Mouse (Mus musculus) neural tube, embryonic 10.5 days (tissue): ENCODE results near the gene Mycl.

ENCODE experiments used
- DNase-seq: peaks from one replicate; pipeline ENCODE4 v3.0.0-alpha.2; 2017; ENCODE audit warnings: low spot score; ENCODE audit errors: extremely low spot score

The Mycl gene

DNA sequence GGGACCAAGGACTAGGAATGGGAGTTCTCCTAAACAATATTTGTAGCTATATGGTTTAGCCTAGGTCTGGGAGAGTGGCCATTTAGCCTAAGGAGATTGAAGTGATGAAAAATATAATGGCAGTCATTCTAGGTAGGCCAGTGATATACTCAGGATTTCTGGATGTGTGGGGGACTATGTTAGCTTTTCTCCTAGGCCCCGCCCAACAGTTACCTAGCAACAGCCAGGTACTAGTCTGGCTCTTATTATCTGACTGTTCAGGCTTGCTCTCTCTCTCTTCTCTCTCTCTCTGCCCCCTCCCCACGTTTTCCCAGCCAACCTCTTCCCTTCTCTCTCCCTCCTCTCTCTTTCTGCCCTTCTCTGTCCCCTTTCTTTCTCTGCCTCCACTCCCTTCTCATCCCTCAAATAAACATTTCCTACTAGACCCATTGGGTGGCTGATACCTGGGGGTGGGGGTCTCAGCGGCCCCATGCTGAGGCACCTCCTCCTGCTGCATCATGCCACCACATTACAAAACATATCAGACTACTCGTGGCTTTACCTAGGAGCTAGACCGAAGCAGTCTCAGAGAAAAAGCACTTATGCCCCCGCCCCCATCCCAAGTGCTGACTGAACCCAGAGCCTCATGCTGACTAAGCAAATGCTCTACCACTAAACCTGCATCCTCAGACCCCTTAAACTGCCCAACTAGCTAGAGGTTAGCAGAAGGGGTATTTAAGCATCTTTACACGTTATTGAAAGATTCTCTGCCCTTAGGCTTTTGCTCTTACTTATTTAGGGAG is 19.2 kb downstream of the Mycl start:
- DNase-seq, result no peak

- peak; percentile 97 for DNase-seq
Measured at GRCm38 (mm10) chr4:123016451-123016957, 21.1 kb downstream of the Mycl start, which contains the start of gene Trit1. Gene Trit1, plus strand, starts transcription at chr4:123016597.

DNA sequence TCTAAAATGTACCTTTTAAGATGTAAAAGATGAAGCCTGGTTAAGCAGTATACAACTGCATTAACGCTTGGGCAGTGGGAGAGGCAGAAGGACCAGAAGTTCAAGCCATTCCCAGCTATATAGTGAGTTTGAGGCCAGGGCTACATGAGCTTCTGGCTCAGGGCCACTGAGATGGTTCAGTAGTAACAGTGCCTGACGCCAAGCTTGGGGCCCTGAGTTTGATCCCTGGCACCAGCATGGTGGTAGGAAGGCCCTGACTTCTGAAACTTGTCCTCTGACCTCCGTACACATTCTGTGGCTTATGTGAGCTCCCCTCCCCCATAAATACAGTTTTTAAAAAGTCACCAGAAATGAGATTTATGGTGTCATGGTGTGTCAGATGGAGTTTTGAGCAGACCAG is 26.1 kb downstream of the Mycl start:
- no peak for DNase-seq

GRCm38 (mm10) chr4:123022896-123023295 is 27.4 kb downstream of the Mycl start:
- no peak for DNase-seq

- DNase-seq, result no peak
Measured at GRCm38 (mm10) chr4:123025418-123025817, 30.0 kb downstream of the Mycl start.

GRCm38 (mm10) chr4:123026161-123026560 is 30.7 kb downstream of the Mycl start:
- no peak for DNase-seq

DNA sequence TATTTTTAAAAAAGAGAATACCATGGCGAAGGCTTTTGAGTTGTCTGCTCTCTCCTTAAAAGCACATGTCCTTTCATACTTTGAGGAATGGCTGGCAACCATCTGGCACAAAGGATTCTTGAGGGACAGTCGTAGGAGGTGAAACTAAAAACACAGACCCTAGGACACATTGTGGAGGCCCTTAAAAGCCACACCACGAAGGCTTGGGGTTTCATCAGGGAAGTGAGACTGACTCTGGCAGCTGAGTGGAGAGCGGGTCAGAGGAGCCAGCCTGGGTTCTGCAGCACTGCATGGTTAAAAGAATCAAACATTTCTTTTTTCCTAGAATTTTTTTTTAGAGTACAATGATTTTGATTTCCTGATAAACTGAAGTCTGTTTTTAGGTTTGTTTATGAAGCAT is 31.1 kb downstream of the Mycl start:
- no peak for DNase-seq

DNA sequence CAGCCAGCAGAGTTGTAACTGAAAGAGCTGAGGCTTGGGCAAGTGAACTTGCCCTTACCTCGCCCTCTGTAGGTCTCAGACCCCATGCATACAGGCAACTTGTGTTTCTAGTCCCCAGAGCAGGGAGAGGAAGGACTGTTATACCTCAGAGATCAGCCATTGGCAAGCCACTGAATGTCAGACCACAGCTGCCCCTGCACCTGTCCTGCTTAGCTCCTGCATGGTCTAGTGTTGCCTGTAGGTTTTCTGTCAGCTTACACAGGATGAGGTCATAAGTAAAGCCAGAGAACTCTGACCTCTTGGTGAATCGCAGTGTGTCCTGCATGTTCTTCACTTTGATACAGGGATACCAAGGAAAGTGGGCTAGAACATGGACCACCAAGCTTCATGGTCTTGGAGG is 39.4 kb downstream of the Mycl start:
- no peak for DNase-seq

DNA sequence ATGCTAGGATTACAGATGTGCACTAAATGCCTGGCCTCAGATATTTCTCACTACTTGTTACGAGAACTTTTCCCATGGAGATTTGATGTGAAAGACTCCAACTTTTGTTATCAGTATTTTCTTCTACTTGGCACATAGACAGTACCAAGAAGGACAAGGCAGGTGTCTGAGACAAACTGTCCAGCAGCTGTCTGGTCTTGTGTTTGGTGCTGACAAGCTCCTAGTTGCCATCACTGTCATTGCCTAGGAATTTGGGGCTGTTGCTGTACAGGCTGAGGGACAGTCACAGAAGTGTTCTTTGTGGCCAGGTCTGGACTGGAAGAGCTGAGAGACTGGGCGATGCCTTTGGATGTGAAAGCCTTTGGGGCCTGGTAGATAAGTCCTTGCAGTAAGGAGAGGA is 40.2 kb downstream of the Mycl start:
- no peak for DNase-seq

DNA sequence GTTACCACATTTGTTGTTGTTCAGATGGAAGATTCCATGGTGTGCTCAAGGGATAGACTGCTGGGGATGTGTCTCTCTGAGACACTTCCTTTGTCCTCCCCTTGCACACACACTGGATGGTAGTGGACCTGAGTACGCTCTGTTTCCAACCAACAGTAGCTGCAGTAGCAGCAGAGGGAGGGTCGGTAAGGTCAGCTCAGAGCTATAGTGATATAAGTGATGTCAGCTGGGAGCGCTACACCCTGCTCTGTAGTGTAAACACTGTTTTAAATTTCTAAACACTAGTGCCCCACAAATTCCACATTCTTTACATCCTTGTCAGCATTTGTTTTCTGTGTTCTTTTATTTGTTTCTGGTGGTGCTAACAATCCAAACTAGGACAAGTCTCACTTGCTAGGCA is 41.3 kb downstream of the Mycl start:
- no peak for DNase-seq

DNA sequence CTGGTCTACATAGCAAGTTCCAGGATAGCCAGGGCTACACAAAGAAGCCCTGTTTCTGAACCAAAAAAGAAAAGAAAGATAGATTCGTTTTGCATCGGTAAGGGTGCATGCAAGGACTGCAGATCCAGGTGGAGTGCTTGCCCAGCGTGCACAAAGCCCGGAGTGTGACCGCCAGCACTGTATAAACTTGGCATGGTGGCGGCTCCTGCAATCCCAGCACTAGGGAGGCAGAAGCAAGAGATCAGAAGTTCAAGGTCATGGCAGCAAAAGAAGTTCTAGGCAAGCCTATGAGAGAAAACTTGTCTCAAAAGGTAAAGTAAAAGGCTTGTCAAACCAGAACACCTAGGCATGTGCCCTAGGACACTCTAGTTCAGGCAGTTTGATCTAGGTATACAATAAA is 45.7 kb downstream of the Mycl start:
- no peak for DNase-seq

- DNase-seq, result no peak
Measured at GRCm38 (mm10) chr4:123043858-123044257, 48.4 kb downstream of the Mycl start.

- no peak for DNase-seq
Measured at GRCm38 (mm10) chr4:123044842-123045241, 49.4 kb downstream of the Mycl start.

- no peak for DNase-seq
Measured at GRCm38 (mm10) chr4:123046300-123046699, 50.8 kb downstream of the Mycl start.

- DNase-seq, result no peak
Measured at GRCm38 (mm10) chr4:123050681-123051211, 55.3 kb downstream of the Mycl start.
